Mouse (Mus musculus) kidney, adult 18-20 months (tissue): ENCODE data around the gene Slc52a3.

Source experiments
- DNase-seq: peaks from one replicate; pipeline ENCODE4 v3.0.0; 2021

Slc52a3 gene

DNA sequence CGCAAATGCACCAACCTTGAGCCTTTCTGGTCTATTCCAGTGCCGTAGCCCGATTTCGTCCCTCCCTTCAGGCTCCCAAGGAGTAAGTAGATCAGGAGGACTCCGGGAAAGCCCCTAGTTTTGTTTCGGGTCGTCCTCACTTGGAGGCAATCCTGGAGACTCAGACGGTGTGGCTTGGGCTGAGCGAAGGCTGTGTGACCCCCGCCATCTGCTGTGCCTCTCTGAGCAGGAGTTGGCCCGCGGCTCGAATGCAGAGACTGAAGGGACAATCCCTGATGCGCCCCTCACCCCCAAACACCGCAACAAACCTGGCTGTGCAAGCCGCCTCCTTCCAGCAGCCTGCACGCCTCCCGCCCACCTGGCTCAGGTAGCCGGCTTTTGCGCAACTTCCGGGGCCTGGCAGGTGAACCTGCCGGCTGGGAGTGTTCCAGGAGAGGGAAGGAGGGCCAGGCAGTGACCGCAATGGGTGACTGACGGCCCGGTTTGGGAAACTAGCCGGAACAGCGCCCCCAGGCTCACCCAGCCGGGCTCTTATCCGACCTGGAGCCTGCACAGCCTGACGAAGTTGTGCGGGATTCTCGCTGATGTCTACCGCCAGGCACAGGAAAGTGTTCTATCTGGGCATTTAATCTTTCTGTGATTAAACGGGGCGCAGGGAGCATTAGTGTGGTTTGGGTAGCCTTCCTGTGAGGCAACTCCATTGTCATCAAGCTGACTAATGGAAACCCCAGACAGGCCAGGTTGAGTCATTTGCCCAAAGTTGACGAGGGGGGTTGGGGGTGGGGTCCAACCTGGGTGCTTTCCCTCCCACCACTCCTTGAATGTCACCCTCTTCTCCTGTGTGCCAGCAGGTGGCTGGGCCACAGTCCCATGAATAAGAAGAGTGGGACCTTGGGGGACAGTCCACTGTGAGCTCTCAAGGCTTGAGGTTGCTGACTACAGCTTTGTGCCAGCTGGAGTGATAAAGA, 22.4 kb upstream of the Slc52a3 start:
- peak; percentile 83 for DNase-seq

DNA sequence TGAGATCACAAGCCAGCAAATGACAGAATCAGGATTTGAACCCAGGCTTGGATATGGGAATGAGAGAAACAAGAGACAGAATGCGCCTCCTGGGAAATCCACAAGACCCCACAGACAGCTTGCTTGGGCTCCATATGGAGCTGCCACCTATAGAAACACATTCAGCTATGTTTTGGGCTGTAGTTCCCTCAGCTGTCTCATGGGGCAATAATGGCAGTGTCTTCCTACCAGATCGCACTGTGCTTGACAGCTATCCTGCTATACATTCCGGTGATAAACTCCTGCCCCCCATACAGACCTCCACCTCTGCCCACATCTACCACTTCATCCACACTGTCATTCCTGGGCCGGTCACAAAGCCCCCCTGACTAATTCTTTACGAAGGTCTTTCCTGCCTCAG, 21.0 kb upstream of the Slc52a3 start:
- no peak for DNase-seq

DNA sequence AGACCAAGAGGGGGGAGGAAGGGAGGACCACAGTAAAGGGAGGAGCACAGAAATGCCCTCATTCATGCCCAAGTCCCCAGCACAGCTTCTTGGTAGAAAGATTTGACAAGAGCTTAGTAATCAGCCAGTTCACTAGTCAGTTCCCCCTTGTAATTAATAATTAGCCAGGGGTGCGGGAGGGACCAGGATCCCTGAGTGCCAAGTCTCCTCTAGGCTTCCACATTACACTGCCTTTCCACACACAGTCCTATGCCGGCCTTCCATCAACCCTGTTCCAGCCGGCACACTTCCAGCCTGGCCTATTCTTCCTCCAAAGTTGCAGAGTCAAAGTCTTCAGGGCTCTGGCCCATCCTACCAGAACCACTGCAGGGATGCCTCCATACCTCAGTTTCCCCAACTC, 20.2 kb upstream of the Slc52a3 start:
- peak; percentile 67 for DNase-seq

DNA sequence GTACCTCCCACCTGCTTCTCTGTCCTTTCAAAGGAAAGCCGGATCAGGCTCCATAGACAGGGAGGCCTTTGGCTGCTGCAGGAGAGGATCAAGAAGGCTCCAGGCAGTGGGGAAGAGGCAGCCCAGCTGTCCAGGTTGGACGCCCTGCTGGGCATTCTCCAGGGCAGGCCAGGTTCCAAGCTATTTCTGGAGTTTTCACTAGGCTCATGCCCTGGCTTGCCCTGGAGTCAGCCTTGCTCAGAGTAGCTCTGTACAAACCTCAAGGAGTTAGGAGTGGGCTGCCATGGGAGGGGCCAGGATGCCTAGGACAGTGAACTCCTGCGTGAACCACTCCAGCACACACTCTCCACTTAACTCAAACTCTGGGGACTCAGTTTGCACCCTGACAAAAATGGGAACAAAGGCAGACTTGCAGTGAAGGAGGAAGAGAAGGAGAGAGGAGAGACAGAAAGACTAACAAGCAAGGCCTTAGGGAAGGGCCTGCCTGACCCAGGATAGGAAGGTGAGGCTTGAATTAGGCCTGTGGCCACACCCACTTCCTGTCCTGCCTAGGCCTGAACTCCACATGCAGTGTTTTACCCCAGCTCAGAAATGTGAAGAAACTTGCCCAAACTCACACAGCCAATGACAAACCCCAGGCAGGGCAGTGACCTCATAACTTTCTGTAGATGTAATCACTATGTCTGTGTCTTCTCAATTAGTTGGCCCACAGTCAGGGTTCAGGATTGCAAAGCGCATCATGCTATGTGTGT, 18.4 kb upstream of the Slc52a3 start:
- no peak for DNase-seq

DNA sequence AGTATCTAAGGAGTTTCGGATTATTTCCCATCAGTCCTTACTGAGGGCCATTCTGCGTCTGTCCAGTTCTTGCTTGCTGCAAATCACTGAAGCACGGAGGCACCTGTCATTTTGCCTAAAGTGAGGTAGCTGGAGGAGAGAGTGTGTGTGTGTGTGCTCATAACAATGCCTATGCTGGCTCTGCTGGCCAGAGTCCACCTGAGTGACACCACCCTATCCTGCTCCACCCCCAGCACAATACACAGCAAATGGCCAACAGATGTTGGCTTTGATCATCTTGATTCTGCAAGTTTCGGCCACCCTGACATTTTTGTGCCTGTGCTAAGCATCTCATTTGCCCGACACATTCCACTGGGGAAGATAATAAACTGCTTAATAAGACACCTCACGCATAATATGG, 17.8 kb upstream of the Slc52a3 start:
- peak; percentile 38 for DNase-seq

DNA sequence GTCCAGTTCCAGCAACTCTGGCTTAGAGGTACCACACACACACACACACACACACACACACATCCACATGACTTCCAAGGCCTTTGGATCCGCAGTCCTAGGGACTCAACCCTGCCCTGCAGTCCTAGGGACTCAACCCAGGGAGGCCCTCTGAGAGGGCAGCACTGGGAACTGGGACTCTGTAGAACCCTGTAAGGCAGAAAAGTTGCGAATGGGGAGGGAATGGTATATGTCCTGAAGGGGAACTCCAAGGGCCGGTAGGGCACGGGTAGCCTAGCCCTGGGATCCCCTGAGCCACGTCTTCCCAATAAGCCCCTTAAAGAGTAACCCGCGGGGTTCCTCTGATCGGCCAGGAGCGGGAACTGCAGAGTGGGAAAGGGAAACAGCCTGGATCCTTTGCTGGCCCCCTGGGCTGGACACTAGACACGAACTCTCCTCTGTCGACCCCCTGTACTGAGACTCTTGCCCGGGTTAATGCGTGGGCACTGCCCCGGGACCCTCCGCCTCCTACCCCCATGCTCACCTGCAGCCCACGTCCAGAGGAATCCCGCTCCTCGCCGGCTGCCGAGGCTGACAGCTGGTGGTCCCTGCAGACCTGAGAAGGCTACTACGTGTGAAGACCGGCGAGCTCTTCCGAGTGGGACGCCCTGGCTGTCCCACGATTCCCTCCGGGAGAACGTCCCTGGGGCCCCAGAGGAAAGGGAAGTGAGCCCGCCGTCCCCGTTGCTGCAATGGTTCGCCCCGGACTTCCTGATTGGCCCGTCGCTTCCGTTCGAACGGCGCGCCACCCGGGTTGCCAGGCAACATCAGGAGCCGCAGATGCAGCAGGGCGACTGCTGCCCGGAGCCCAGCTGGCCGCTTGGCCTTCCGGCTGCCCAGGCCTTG, 16.6 kb upstream of the Slc52a3 start, which contains the start of gene Fam110a:
Gene Fam110a (minus strand): TSS at position 750 of the 885 bp plus-strand sequence.
- DNase-seq, result peak; percentile 93

DNA sequence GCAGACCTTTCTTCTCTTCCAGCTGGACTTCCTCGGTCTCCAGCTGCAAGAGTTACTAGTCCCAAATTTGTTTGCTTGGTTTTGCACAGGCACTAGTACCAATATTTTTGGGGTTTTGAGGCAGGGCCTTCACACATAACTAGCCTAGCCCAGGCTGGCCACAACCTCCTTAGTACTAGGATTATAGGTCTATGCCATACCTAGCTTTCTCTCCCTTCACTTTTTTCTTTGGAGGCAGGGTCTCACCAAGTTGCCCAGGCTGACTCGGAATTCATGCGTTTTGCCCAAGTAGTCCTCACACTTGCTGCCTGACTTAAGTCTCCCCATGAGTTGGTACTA, 16.0 kb upstream of the Slc52a3 start:
- no peak for DNase-seq

DNA sequence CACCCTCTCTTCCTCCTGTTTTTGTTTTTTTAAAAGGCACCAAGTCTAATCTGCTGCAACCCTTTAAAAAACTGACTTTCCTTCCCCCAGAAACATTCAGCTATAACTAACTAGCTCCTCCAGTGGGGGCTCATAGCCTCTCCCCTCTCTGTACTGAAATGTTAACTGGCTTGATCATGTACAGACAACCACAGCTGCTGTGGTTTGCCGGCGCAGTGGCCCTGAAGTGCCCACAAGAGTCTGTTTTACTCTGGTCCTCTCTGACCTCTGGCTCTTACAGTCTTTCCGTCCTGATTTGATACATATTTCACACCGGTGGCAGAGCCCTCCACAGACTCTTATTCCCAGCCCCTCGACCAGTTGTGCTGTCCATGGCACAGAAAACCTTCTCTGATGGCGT, 15.0 kb upstream of the Slc52a3 start:
- no peak for DNase-seq

DNA sequence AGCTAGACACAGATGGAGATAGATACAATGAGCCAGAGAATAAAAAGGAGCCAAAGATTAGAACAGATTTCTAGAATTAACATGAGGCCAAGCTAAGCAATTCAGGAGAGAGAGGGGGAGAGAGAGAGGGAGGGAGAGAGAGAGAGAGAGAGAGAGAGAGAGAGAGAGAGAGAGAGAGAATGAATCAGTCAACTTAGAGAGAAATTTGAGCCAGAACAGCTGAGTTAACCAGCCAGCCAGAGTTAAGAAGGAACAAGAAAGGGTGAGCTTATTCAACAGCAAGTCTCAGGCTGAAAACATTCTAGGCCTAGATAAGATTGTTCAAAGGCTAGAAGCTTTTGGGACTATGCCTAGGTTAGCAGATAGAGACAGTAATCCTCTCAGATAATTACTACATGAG, 13.8 kb upstream of the Slc52a3 start:
- no peak for DNase-seq

DNA sequence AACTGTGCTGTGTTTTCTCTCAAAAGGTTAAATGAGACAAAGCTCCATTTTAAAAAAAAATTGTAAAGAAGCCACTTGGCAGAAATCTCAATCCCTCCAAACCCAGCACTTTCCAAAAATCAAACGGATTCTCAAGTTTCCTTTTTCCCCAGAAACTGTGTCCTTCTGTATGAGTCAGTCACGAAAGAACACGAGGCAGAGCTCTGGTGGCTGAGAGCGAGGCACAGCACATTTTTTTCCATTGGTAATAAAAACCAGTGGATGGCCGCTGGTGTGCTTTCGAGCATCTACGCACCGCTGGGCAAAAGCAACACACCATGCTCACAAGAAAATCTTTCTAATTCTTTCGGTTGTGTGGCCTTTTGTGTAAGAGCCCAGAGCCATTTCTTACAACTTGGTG, 12.3 kb upstream of the Slc52a3 start:
- no peak for DNase-seq

DNA sequence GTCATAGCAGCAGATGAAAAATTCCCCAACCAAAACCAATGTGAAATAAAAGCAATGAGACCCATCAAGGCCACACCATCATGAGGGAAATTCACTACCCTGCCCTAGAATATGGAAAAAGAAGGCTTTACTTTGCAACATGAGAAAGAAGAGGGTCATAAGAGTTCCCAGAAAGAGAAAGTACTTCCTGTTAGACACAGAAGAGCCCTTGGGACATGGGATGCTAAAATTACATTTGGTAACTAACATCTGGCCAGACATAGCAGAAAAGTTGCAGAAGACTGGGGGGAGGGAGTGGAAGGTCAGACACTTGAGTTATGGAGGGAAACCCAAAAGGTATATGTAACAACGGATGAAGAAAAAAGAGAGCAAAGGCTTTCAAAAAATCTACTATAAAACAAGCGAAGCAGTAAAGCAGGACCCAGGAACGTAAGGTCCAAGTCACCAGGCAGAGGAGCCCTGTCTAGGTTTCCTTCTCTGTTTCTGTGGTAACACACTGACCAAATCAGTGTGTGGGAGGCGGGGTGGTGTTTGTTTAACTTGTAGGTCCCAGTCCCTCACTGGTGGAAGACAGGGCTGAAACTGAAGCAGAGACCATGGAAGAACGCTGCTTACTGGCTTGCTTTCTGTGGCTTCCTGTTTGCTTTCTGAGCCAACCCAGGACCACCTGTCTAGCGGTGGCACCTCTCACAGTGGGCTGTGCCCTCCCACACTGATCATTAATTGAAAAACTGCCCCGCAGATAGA, 10.7 kb upstream of the Slc52a3 start:
- no peak for DNase-seq

DNA sequence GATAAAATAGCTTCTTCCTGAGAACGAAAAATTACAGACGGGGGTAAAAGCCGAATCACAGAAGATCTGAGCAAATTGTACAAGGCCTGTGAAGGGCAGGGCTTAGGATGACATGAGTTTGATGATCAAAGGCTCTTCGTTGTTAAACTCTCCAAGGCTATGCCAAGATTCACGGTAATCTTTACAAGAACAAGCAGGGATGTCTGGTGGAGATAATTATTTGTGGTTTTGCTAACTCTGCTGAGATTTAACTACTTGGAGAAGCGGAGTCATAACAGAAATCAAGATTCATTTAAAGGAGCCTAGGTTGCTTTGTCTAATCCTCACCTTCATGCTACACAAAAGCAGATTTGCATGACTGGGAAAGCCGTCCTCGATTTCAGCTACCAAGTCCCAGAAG, 9.4 kb upstream of the Slc52a3 start:
- no peak for DNase-seq

DNA sequence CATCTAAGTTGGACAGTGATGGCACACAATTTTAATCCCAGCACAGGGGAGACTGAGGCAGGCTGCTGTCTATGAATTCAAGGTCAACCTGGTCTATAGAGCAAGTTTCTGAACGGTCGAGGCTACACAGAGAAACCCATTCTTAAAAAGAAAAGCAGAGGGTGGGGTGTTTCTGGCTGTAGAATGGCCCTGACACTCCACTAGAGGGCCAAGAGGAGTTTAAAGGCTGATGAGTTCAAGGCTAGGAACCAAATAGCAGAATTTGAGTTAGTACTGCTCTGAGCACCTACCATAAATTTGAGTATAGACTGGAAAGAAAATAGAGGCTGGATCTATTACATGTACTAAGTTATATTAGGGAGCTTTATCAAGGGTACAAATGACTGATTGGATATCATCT, 7.3 kb upstream of the Slc52a3 start:
- no peak for DNase-seq

DNA sequence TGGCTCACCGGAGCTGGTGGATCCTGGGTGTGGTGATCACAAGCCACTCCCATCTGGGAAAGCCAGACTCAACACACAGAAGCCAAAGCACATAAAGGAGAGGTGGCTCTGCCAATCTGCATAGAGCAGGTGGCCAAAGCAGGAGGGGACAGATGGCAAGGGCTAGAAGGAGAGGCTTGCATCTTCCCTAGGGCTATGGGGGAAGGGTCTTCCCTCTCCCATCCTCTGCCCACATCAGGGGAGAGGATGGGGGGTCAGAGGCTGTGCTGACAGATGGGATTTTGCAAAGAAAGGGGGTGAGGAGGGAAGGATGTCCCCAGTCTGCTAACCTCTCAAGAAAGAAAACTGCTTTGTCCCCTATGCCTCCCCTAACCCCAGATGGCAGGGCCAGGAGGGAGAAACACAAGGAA, 5.3 kb upstream of the Slc52a3 start:
- DNase-seq, result no peak

DNA sequence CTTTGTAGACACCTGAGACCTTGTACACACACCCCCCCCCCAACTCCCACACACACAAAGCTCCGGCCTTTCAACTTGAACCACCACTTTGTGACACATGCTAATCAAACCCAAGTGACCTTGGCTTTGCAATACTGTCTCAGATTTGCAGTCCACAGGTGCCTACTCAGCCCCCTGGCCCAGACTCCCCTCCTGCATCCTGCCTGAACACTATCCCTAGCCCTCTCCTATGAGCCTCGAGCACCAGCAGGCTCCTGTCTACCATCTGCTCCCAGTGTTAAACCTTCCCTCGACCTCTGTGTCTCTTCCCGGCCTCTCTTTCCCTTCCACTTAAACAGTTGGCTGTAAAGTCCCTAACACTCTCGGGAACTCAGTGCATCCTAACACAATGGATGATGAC, 4.9 kb upstream of the Slc52a3 start:
- no peak for DNase-seq

DNA sequence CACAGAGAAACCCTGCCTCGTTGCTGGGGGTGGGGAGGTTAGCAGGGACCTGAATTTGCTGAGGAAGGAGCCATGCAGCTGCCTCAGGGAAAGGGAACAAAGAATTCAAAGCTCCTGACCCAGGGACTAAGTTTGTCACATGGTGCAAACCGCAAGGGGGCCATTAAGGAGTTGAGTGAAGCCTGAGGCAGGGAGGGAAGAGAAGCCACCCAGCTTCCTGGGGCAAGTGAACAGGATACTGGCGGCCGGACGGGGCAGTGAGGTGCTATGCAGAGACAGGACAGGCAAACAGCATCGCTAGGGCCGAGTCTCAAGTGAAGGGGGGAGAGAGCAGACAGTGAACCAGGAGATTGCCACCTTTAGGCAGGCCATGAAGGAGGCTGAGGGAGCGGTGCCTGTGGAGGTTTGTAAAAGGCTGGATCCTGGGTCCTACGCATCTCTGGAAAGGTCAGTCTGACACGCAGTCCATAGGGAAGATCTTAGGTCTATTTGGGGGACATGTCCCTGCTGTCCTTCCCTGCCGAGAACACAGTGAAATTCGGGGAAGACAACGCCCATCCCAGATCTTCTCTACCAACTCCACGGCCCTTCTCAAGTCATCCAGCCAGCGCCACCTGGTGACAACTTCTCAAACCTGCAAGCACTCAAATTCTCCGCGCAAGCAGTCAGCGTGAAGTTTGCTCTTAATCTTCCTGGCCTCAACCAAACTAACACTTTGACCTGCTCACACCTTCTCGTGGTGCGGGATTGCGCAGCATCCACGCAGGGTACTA, 1.8 kb upstream of the Slc52a3 start:
- peak; percentile 87 for DNase-seq

DNA sequence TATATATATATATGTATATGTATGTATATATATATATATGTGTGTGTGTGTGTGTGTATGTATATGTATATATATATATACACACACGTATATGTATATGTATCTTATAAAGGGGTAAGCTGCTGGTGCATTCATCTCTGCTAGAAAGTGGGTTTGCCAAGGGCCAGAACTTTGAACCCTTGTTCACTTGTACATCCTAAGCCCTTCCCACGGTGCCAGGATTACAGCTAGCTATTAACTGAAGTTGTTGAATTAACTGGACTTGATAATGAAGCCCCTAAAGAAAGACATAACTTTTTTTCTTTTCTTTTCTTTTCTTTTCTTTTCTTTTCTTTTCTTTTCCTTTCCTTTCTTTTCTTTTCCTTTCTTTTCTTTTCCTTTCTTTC, 872 bp downstream of the Slc52a3 start:
- peak; percentile 45 for DNase-seq

DNA sequence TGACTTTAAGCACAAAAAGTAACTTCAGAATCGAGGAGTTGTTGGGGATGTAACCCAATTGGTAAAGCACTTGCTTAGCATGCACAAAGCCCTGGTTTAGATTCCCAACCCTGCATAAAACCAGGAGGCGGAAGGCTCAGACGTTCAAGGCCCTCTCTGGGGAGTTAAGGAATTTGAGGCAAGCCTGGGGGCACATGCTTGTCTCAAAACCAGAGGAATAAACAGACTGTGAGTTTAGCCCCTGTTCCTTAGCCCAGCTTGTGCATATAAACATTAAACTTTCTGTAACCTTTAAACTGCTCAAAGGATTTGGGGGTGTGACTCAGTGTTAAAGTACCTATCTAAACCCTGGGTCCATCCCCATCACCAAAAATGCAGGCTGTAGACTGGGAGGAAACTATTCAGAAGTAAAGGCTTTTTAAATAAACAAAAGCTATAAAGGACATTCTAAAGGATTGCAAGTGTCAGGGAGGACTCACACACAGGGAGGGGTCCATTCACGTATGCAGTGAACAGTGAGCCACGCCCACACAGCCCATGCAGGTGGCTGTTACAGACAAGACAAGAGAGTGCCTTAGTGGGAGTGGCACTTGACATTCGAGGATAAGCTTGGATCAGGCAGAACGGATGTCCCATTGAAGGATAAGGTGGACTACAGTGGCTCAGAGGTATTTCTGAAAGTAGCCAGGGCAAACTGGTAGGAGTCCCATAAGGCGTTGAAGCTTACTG, 1.6 kb downstream of the Slc52a3 start:
- DNase-seq, result no peak

DNA sequence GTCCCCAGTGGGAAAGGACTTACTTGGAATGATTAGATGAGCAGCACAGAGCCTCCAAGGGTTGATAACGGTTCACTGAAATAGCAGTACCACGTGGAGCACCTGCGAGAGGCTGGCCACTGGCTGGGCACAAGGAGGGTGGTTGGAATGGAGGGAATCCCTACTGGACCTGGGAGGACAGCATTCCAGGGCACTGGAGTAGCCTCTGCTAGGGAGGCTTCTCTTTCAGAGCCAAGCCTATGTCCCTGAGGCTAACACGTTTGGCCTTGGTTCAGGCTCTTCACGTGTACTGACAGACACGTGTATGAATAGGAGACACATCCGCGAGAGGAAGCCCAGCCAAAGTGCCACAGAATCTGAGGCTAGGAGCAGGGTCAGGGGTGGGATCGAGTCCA, 2.2 kb downstream of the Slc52a3 start:
- DNase-seq, result peak; percentile 62

DNA sequence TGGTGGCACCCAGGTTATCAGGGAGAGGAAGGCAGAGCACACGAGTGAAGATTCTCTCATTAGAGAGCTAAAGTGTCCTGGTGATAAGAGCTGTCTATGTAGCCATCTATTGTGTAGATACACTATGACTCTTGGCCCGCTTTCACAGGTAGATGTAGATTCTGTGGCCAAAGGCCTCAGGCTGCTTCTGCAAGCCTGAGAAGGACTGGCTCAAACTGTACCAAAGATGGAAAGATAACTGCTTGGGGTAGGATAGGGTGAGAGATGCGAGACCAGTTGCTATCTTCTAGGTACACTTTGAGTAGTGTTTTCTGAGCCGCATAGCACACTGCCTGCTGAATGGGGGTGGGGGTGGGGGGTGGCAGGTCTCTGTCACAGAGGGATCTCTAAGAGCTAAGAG, 2.6 kb downstream of the Slc52a3 start:
- no peak for DNase-seq
